Comparison of ENCODE assay signal across 24 mouse cellular contexts in genomic region chr7:133863684-133864083, GRCm38 (mm10).
"Had no signal": no experiment of that assay in that cellular context is flagged by ENCODE, and none has a peak within 500 bp of the region (broad histone marks: within the 10 kb centered on the region; RNA-seq: fewer than 3 reads in every experiment).

No protein-coding gene starts in this region.

- H3K4me3 ChIP-seq: layer of hippocampus, adult 2 months; limb, embryonic 10.5 days; limb, embryonic 13.5 days; liver, embryonic 12.5 days; liver, embryonic 15.5 days; lung, embryonic 15.5 days; megakaryocyte, embryonic 14.5 days; midbrain, embryonic 12.5 days; myocyte; neural tube, embryonic 13.5 days; stomach, embryonic 15.5 days had no signal

- H3K4me2 ChIP-seq: limb, embryonic 13.5 days; liver, embryonic 12.5 days; liver, embryonic 15.5 days; lung, embryonic 15.5 days; midbrain, embryonic 12.5 days; neural tube, embryonic 13.5 days; stomach, embryonic 15.5 days had no signal

- H3K4me1 ChIP-seq: limb, embryonic 10.5 days; limb, embryonic 13.5 days; liver, embryonic 12.5 days; liver, embryonic 15.5 days; midbrain, embryonic 12.5 days; neural tube, embryonic 13.5 days; stomach, embryonic 15.5 days had no signal

- ATAC-seq: liver, embryonic 12.5 days had no signal

- H3K36me3 ChIP-seq: limb, embryonic 10.5 days; limb, embryonic 13.5 days; liver, embryonic 12.5 days; liver, embryonic 15.5 days; lung, embryonic 15.5 days; midbrain, embryonic 12.5 days; neural tube, embryonic 13.5 days; stomach, embryonic 15.5 days had no signal

- DNase-seq: kidney, adult 18-20 months; kidney, adult 9 months; kidney, postnatal 25 days; layer of hippocampus, adult 9-11 months; liver; lung, adult 18-20 months; lung, postnatal 10 days; lung, postnatal 36 days; right cerebral cortex, postnatal 25 days; spleen, adult 18-20 months; thymus, adult 18-20 months; thymus, postnatal 36 days had no signal

- H3K27me3 ChIP-seq: liver, embryonic 12.5 days; liver, embryonic 15.5 days; lung, embryonic 15.5 days; megakaryocyte, embryonic 14.5 days; midbrain, embryonic 12.5 days; neural tube, embryonic 13.5 days; stomach, embryonic 15.5 days had no signal

- H3K9me3 ChIP-seq: limb, embryonic 10.5 days; limb, embryonic 13.5 days; liver, embryonic 12.5 days; liver, embryonic 15.5 days; lung, embryonic 15.5 days; megakaryocyte, embryonic 14.5 days; midbrain, embryonic 12.5 days; neural tube, embryonic 13.5 days; stomach, embryonic 15.5 days had no signal

- H3K9ac ChIP-seq: limb, embryonic 13.5 days; liver, embryonic 12.5 days; liver, embryonic 15.5 days; lung, embryonic 15.5 days; midbrain, embryonic 12.5 days; neural tube, embryonic 13.5 days; stomach, embryonic 15.5 days had no signal

- H3K27ac ChIP-seq: kidney, postnatal 0 days; layer of hippocampus, adult 2 months; limb, embryonic 10.5 days; limb, embryonic 13.5 days; liver, embryonic 12.5 days; liver, embryonic 15.5 days; lung, embryonic 15.5 days; midbrain, embryonic 12.5 days; neural tube, embryonic 13.5 days; stomach, embryonic 15.5 days had no signal
